Comparison of ENCODE assay signal across 9 mouse cellular contexts in genomic region chr3:95135023-95135422, GRCm38 (mm10). TPM values are rescaled to one million over a fixed set of nuclear protein-coding genes. Genes with fewer than 3 reads are reported as not detected.
A peak's percentile ranks its signal among the peaks of the same experiment; 100 is the strongest.
DNase-seq lines count a peak whose midpoint lies in the region; ATAC-seq and TF ChIP-seq lines count a peak whose summit lies in the region.
"Had no signal": no experiment of that assay in that cellular context is flagged by ENCODE, and none has a peak within 500 bp of the region (broad histone marks: within the 10 kb centered on the region; RNA-seq: fewer than 3 reads in every experiment).

No protein-coding gene starts in this region.

- H3K4me3 ChIP-seq in heart, embryonic 11.5 days (ENCODE audit: low read depth, low read length), result peak overlapping the region; percentile 37
- H3K4me3 ChIP-seq in lung, adult 2 months (replicated peaks; ENCODE audit: extremely low read depth, low read depth, low read length), result peak overlapping the region; percentile 43

- peak; percentile 33 for ATAC-seq in common myeloid progenitor, adult 5-6 weeks (replicated peaks; ENCODE audit: low read depth, poor library complexity, severe bottlenecking)
- no peak for ATAC-seq in heart, embryonic 11.5 days (replicated peaks; ENCODE audit: insufficient number of reproducible peaks, low FRiP score, low TSS enrichment)

- no peak overlapping the region for H3K27ac ChIP-seq in heart, embryonic 11.5 days (ENCODE audit: low read depth, low read length)

- no peak for TF ChIP-seq CTCF in lung, adult 2 months (IDR thresholded peaks at IDR 0.05; ENCODE audit: insufficient read depth, low read length)

- WGBS in heart, embryonic 11.5 days (ENCODE audit: insufficient replicate concordance), result 19% methylated on average over 6 of the region's 6 CpGs
- 10% methylated on average over 6 of the region's 6 CpGs for WGBS in lung, adult 2 months

- H3K27me3 ChIP-seq in heart, embryonic 11.5 days (ENCODE audit: control insufficient read depth, insufficient read depth, low read length), result no peaks in the 10 kb centered on the region

- H3K9me3 ChIP-seq in heart, embryonic 11.5 days (replicated peaks; ENCODE audit: control insufficient read depth, low read length), result no peaks in the 10 kb centered on the region

- TF ChIP-seq POLR2A in lung, adult 2 months (IDR thresholded peaks at IDR 0.05; ENCODE audit: borderline replicate concordance, extremely low read depth, low read depth, low read length), result 0 out of 2 replicates have a peak, but pooled peaks have one; percentile 14

- no peak overlapping the region for H3K9ac ChIP-seq in heart, embryonic 11.5 days (ENCODE audit: low read depth, low read length)

- H3K36me3 ChIP-seq in heart, embryonic 11.5 days (ENCODE audit: control insufficient read depth, insufficient read depth, low read length), result no peaks in the 10 kb centered on the region

- DNase-seq in B cell, adult 2 months, result peak; percentile 48 to 54
- peak; percentile 85 for DNase-seq in MEL-GATA-1-ER (ENCODE audit: extremely low read depth, low read depth)
- DNase-seq in kidney, adult 9 months, result peak; percentile 83
- DNase-seq in lung, adult 2 months, result peak; percentile 47
- peak; percentile 71 for DNase-seq in ovary, postnatal 36 days (ENCODE audit: low spot score)
- DNase-seq in frontal cortex, postnatal 25 days (ENCODE audit: low spot score in 2 of 2), result no peak

- H3K4me2 ChIP-seq in heart, embryonic 11.5 days, result peak overlapping the region; percentile 70

- H3K4me1 ChIP-seq in heart, embryonic 11.5 days (ENCODE audit: control insufficient read depth, insufficient read depth, low read length), result peaks cover 11% of the 10 kb centered on the region
- peaks cover 10% of the 10 kb centered on the region for H3K4me1 ChIP-seq in lung, adult 2 months (ENCODE audit: control insufficient read depth, insufficient read depth, low read length)

RNA-seq across cellular contexts. Expression of gene Lysmd1, which starts 1.1 kb away (rescaled TPM):
- total RNA-seq in common myeloid progenitor, adult 5-6 weeks (2017), result 2.9 and 6.9 TPM in 2 replicates
- polyA plus RNA-seq in heart, embryonic 11.5 days (2014; fragmentation: Nextera tagmentation; extraction: Ambion mirVana), result 6.5 and 7.6 TPM in 2 replicates
- 4.5 and 7.8 TPM in 2 replicates for polyA plus RNA-seq in lung, adult 2 months (2012; rRNA removed)

RNA-seq across cellular contexts. Expression of gene Scnm1, which starts 1.2 kb away (rescaled TPM):
- 59.6 and 88.2 TPM in 2 replicates for total RNA-seq in common myeloid progenitor, adult 5-6 weeks (2017)
- 57.7 and 61.8 TPM in 2 replicates for polyA plus RNA-seq in heart, embryonic 11.5 days (2014; fragmentation: Nextera tagmentation; extraction: Ambion mirVana)
- 30.1 and 43.7 TPM in 2 replicates for polyA plus RNA-seq in lung, adult 2 months (2012; rRNA removed)

RNA-seq across cellular contexts. Expression of gene Tnfaip8l2, which starts 7.1 kb away (rescaled TPM):
- 21.8 and 38.5 TPM in 2 replicates for total RNA-seq in common myeloid progenitor, adult 5-6 weeks (2017)
- 0.79 and 1.5 TPM in 2 replicates for polyA plus RNA-seq in heart, embryonic 11.5 days (2014; fragmentation: Nextera tagmentation; extraction: Ambion mirVana)
- 24.6 and 26.4 TPM in 2 replicates for polyA plus RNA-seq in lung, adult 2 months (2012; rRNA removed)

RNA-seq across cellular contexts. Expression of gene Tmod4, which starts 10.7 kb away (rescaled TPM):
- not detected in 2 replicates for total RNA-seq in common myeloid progenitor, adult 5-6 weeks (2017)
- 0.53 and 0.83 TPM in 2 replicates for polyA plus RNA-seq in heart, embryonic 11.5 days (2014; fragmentation: Nextera tagmentation; extraction: Ambion mirVana)
- polyA plus RNA-seq in lung, adult 2 months (2012; rRNA removed), result 1.5 and 3.5 TPM in 2 replicates
- total RNA-seq: hematopoietic stem cell, adult 5-6 weeks had no signal

RNA-seq across cellular contexts. Expression of gene Vps72, which starts 24.2 kb away (rescaled TPM):
- total RNA-seq in common myeloid progenitor, adult 5-6 weeks (2017), result 82.0 and 161 TPM in 2 replicates
- polyA plus RNA-seq in heart, embryonic 11.5 days (2014; fragmentation: Nextera tagmentation; extraction: Ambion mirVana), result 108 and 113 TPM in 2 replicates
- polyA plus RNA-seq in lung, adult 2 months (2012; rRNA removed), result 55.3 and 62.2 TPM in 2 replicates

Comparison
In these comparisons a context has a peak if more than half of its experiments do, and no peak if none do; other contexts are left out.
1. DNase-seq: peak in B cell, adult 2 months (2 of 2), MEL-GATA-1-ER (single experiment), kidney, adult 9 months (single experiment), lung, adult 2 months (single experiment) and ovary, postnatal 36 days (single experiment); none in frontal cortex, postnatal 25 days (0 of 2).
2. RNA of gene Tnfaip8l2, which starts 7.1 kb away (polyA plus RNA-seq): 24.6 to 26.4 TPM in lung, adult 2 months; 0.79 to 1.5 TPM in heart, embryonic 11.5 days; every median in the first group is over 10 times any median in the second.